Comparison of ENCODE assay signal across 22 mouse cellular contexts in genomic region chr6:115411477-115411876, GRCm38 (mm10). TPM values are rescaled to one million over a fixed set of nuclear protein-coding genes. Genes with fewer than 3 reads are reported as not detected.
A peak's percentile ranks its signal among the peaks of the same experiment; 100 is the strongest.
DNase-seq lines count a peak whose midpoint lies in the region; ATAC-seq and TF ChIP-seq lines count a peak whose summit lies in the region.
"Had no signal": no experiment of that assay in that cellular context is flagged by ENCODE, and none has a peak within 500 bp of the region (broad histone marks: within the 10 kb centered on the region; RNA-seq: fewer than 3 reads in every experiment).

No protein-coding gene starts in this region.

- no peak for TF ChIP-seq CTCF in forebrain, postnatal 0 days (IDR thresholded peaks at IDR 0.05; ENCODE audit: low read depth)
- no peak for TF ChIP-seq CTCF in lung, postnatal 0 days (IDR thresholded peaks at IDR 0.05)
- no peak for TF ChIP-seq CTCF in hindbrain, postnatal 0 days (IDR thresholded peaks at IDR 0.05; ENCODE audit: low read depth)

- no peaks in the 10 kb centered on the region for H3K36me3 ChIP-seq in forebrain, postnatal 0 days (ENCODE audit: insufficient read depth)
- no peaks in the 10 kb centered on the region for H3K36me3 ChIP-seq in forebrain, embryonic 12.5 days (replicated peaks)
- H3K36me3 ChIP-seq in lung, postnatal 0 days (ENCODE audit: insufficient read depth, low read length) = no peaks in the 10 kb centered on the region
- H3K36me3 ChIP-seq in hindbrain, postnatal 0 days (ENCODE audit: insufficient read depth, low read length) = no peaks in the 10 kb centered on the region
- H3K36me3 ChIP-seq: embryonic facial prominence, embryonic 13.5 days; forebrain, embryonic 10.5 days; lung, embryonic 15.5 days; midbrain, embryonic 13.5 days had no signal

- TF ChIP-seq EP300 in lung, postnatal 0 days (IDR thresholded peaks at IDR 0.05) = no peak

- H3K4me3 ChIP-seq in forebrain, postnatal 0 days (ENCODE audit: low read depth, low read length) = no peak overlapping the region
- H3K4me3 ChIP-seq in forebrain, embryonic 12.5 days (replicated peaks) = no peak overlapping the region
- no peak overlapping the region for H3K4me3 ChIP-seq in lung, postnatal 0 days (ENCODE audit: low read depth, low read length)
- H3K4me3 ChIP-seq in hindbrain, postnatal 0 days (ENCODE audit: low read length) = no peak overlapping the region
- H3K4me3 ChIP-seq: embryonic facial prominence, embryonic 13.5 days; forebrain, embryonic 10.5 days; heart, adult 2 months; lung, embryonic 15.5 days; midbrain, embryonic 13.5 days had no signal

- H3K9me3 ChIP-seq in forebrain, postnatal 0 days (ENCODE audit: low read length) = no peaks in the 10 kb centered on the region
- no peaks in the 10 kb centered on the region for H3K9me3 ChIP-seq in forebrain, embryonic 12.5 days
- H3K9me3 ChIP-seq in lung, postnatal 0 days (ENCODE audit: low read length) = no peaks in the 10 kb centered on the region
- H3K9me3 ChIP-seq in hindbrain, postnatal 0 days (ENCODE audit: low read length) = no peaks in the 10 kb centered on the region
- H3K9me3 ChIP-seq: embryonic facial prominence, embryonic 13.5 days; forebrain, embryonic 10.5 days; lung, embryonic 15.5 days; midbrain, embryonic 13.5 days had no signal

- no peak overlapping the region for H3K9ac ChIP-seq in forebrain, postnatal 0 days
- no peak overlapping the region for H3K9ac ChIP-seq in forebrain, embryonic 12.5 days
- H3K9ac ChIP-seq in lung, postnatal 0 days (replicated peaks; ENCODE audit: low read depth) = no peak overlapping the region
- H3K9ac ChIP-seq in hindbrain, postnatal 0 days (replicated peaks; ENCODE audit: low read length) = no peak overlapping the region
- H3K9ac ChIP-seq: embryonic facial prominence, embryonic 13.5 days; lung, embryonic 15.5 days; midbrain, embryonic 13.5 days had no signal

- H3K27me3 ChIP-seq in forebrain, postnatal 0 days (ENCODE audit: insufficient read depth, low read length) = no peaks in the 10 kb centered on the region
- no peaks in the 10 kb centered on the region for H3K27me3 ChIP-seq in forebrain, embryonic 12.5 days
- H3K27me3 ChIP-seq in lung, postnatal 0 days (replicated peaks; ENCODE audit: insufficient read depth, low read length) = no peaks in the 10 kb centered on the region
- no peaks in the 10 kb centered on the region for H3K27me3 ChIP-seq in hindbrain, postnatal 0 days (ENCODE audit: insufficient read depth, low read length)
- H3K27me3 ChIP-seq: embryonic facial prominence, embryonic 13.5 days; lung, embryonic 15.5 days; midbrain, embryonic 13.5 days had no signal

- ATAC-seq in forebrain, postnatal 0 days = no peak
- ATAC-seq in forebrain, embryonic 12.5 days (ENCODE audit: low FRiP score) = no peak
- ATAC-seq in lung, postnatal 0 days = peak; percentile 61
- no peak for ATAC-seq in hindbrain, postnatal 0 days
- ATAC-seq: hindbrain, embryonic 16.5 days; midbrain, embryonic 13.5 days had no signal

- no peak overlapping the region for H3K27ac ChIP-seq in forebrain, postnatal 0 days (ENCODE audit: low read depth, low read length)
- no peak overlapping the region for H3K27ac ChIP-seq in forebrain, embryonic 12.5 days
- H3K27ac ChIP-seq in lung, postnatal 0 days (ENCODE audit: low read length) = peak overlapping the region; percentile 35; the same call in 1 of the 2 replicates
- no peak overlapping the region for H3K27ac ChIP-seq in hindbrain, postnatal 0 days
- H3K27ac ChIP-seq: embryonic facial prominence, embryonic 13.5 days; forebrain, embryonic 10.5 days; heart, adult 2 months; lung, embryonic 15.5 days; midbrain, embryonic 13.5 days had no signal

- no peaks in the 10 kb centered on the region for H3K4me1 ChIP-seq in forebrain, postnatal 0 days (ENCODE audit: insufficient read depth)
- H3K4me1 ChIP-seq in forebrain, embryonic 12.5 days = no peaks in the 10 kb centered on the region
- H3K4me1 ChIP-seq in lung, postnatal 0 days (ENCODE audit: insufficient read depth, low read depth, low read length) = peaks cover 2% of the 10 kb centered on the region; the same call in 1 of the 2 replicates
- no peaks in the 10 kb centered on the region for H3K4me1 ChIP-seq in hindbrain, postnatal 0 days (ENCODE audit: insufficient read depth, low read length)
- H3K4me1 ChIP-seq: embryonic facial prominence, embryonic 13.5 days; forebrain, embryonic 10.5 days; lung, embryonic 15.5 days; midbrain, embryonic 13.5 days had no signal

- WGBS in forebrain, postnatal 0 days = 11% methylated on average over 1 of the region's 1 CpGs
- WGBS in forebrain, embryonic 12.5 days = 17% methylated on average over 1 of the region's 1 CpGs
- 19% methylated on average over 1 of the region's 1 CpGs for WGBS in lung, postnatal 0 days
- WGBS in hindbrain, postnatal 0 days = 5% methylated on average over 1 of the region's 1 CpGs

- H3K4me2 ChIP-seq in forebrain, postnatal 0 days (ENCODE audit: low read depth) = no peak overlapping the region
- H3K4me2 ChIP-seq in forebrain, embryonic 12.5 days = no peak overlapping the region
- H3K4me2 ChIP-seq in lung, postnatal 0 days (replicated peaks; ENCODE audit: low read depth, low read length) = no peak overlapping the region
- no peak overlapping the region for H3K4me2 ChIP-seq in hindbrain, postnatal 0 days (ENCODE audit: low read depth, low read length)
- H3K4me2 ChIP-seq: embryonic facial prominence, embryonic 13.5 days; lung, embryonic 15.5 days; midbrain, embryonic 13.5 days had no signal

- DNase-seq in forebrain, postnatal 0 days = peak; percentile 7
- DNase-seq in lung, postnatal 0 days (ENCODE audit: low spot score) = peak; percentile 68
- no peak for DNase-seq in lung, postnatal 14 days
- DNase-seq in MEL-GATA-1-ER (ENCODE audit: extremely low read depth, low read depth) = peak; percentile 19
- peak; percentile 98 for DNase-seq in fat pad, adult 2 months (ENCODE audit: extremely low read depth, low read depth, low spot score)
- DNase-seq in embryo, embryonic 11 days = no peak
- no peak for DNase-seq in hindbrain, postnatal 0 days (ENCODE audit: low spot score)
- DNase-seq: adrenal gland, adult 8-10 months; B cell, adult 2 months; heart, adult 2 months; kidney, adult 11 months; kidney, postnatal 10 days; left cerebral cortex, postnatal 4 days; spleen, adult 18-20 months; thymus, adult 2 months had no signal

RNA-seq across cellular contexts. Expression of gene Pparg, which starts 50.7 kb away (rescaled TPM):
- total RNA-seq in forebrain, postnatal 0 days (2014; rRNA removed) = 0.52 and 0.77 TPM in 2 replicates
- 0.13 and 0.30 TPM in 2 replicates for polyA plus RNA-seq in forebrain, postnatal 0 days (2015; fragmentation: Nextera tagmentation; extraction: Ambion mirVana)
- not detected in 2 replicates for polyA plus RNA-seq in forebrain, embryonic 12.5 days (2016; fragmentation: Nextera tagmentation; extraction: Ambion mirVana)
- polyA plus RNA-seq in lung, postnatal 0 days (2015; fragmentation: Nextera tagmentation; extraction: Ambion mirVana) = 6.7 and 7.7 TPM in 2 replicates
- 0.26 TPM in 1 of 2 replicates, not detected in the other for total RNA-seq in hindbrain, postnatal 0 days (2014; rRNA removed)
- polyA plus RNA-seq in hindbrain, postnatal 0 days (2015; fragmentation: Nextera tagmentation; extraction: Ambion mirVana) = 0.26 and 0.46 TPM in 2 replicates
- total RNA-seq: common myeloid progenitor, adult 5-6 weeks had no signal

Comparison
In these comparisons a context has a peak if more than half of its experiments do, and no peak if none do; other contexts are left out.
1. DNase-seq: peak in forebrain, postnatal 0 days (single experiment), lung, postnatal 0 days (single experiment), MEL-GATA-1-ER (single experiment) and fat pad, adult 2 months (single experiment); none in lung, postnatal 14 days (single experiment), embryo, embryonic 11 days (single experiment) and hindbrain, postnatal 0 days (single experiment).